Mouse (Mus musculus) ES-Bruce4 (cell line): ENCODE measurements around the gene Adcy3. TPM values are rescaled to one million over a fixed set of nuclear protein-coding genes. Genes with fewer than 3 reads are reported as not detected.

ENCODE experiments used
- H3K27ac ChIP-seq: 2 replicates; pipeline ENCODE4 v1.5.1; 2012; ENCODE audit warnings: low read length, inconsistent platforms; ENCODE audit not compliant: insufficient read depth
- H3K27me3 ChIP-seq: 2 replicates; pipeline ENCODE4 v1.6.1; 2012; ENCODE audit warnings: mild to moderate bottlenecking, low read length, inconsistent platforms; ENCODE audit not compliant: control insufficient read depth, poor library complexity, insufficient read depth, severe bottlenecking
- H3K36me3 ChIP-seq: 2 replicates; pipeline ENCODE4 v1.6.1; 2012; ENCODE audit warnings: inconsistent platforms, mild to moderate bottlenecking, low read length, moderate library complexity; ENCODE audit not compliant: control insufficient read depth, poor library complexity, insufficient read depth, severe bottlenecking
- H3K4me1 ChIP-seq: one replicate; pipeline ENCODE4 v1.8.1; 2011; ENCODE audit warnings: low read length; ENCODE audit not compliant: control insufficient read depth, insufficient read depth
- H3K4me3 ChIP-seq: 2 replicates; pipeline ENCODE4 v1.5.1; 2011; ENCODE audit warnings: low read depth, mild to moderate bottlenecking, low read length
- H3K9ac ChIP-seq: 2 replicates; pipeline ENCODE4 v1.6.1; 2012; ENCODE audit warnings: low read depth, mild to moderate bottlenecking, inconsistent platforms; ENCODE audit not compliant: poor library complexity, severe bottlenecking
- H3K9me3 ChIP-seq: replicated peaks from 2 replicates; pipeline ENCODE4 v1.6.1; 2012; ENCODE audit warnings: mild to moderate bottlenecking, low read length, inconsistent platforms; ENCODE audit not compliant: control insufficient read depth, poor library complexity, insufficient read depth, severe bottlenecking
- CTCF ChIP-seq: IDR thresholded peaks from one replicate; pipeline ENCODE4 v1.8.1; 2011; ENCODE audit warnings: low read depth, low read length
- EP300 ChIP-seq: IDR thresholded peaks from 2 replicates; pipeline ENCODE4 v1.6.1; 2011; ENCODE audit warnings: low read depth, low read length; ENCODE audit not compliant: insufficient read depth
- POLR2A ChIP-seq: IDR thresholded peaks from one replicate; pipeline ENCODE4 v1.8.1; 2011; ENCODE audit warnings: low read length; ENCODE audit not compliant: insufficient read depth
- polyA plus RNA-seq: library from polyadenylated mRNA; stranded (reverse); fragments of >200 nt; gene quantifications from 2 replicates; pipeline ENCODE4 v1.2.4, GENCODE M21; 2011; ENCODE audit warnings: low read depth; ENCODE audit not compliant: missing spikeins, insufficient read depth, insufficient read length

Adcy3 gene
- 8.2 and 9.2 TPM in 2 replicates for polyA plus RNA-seq

DNA sequence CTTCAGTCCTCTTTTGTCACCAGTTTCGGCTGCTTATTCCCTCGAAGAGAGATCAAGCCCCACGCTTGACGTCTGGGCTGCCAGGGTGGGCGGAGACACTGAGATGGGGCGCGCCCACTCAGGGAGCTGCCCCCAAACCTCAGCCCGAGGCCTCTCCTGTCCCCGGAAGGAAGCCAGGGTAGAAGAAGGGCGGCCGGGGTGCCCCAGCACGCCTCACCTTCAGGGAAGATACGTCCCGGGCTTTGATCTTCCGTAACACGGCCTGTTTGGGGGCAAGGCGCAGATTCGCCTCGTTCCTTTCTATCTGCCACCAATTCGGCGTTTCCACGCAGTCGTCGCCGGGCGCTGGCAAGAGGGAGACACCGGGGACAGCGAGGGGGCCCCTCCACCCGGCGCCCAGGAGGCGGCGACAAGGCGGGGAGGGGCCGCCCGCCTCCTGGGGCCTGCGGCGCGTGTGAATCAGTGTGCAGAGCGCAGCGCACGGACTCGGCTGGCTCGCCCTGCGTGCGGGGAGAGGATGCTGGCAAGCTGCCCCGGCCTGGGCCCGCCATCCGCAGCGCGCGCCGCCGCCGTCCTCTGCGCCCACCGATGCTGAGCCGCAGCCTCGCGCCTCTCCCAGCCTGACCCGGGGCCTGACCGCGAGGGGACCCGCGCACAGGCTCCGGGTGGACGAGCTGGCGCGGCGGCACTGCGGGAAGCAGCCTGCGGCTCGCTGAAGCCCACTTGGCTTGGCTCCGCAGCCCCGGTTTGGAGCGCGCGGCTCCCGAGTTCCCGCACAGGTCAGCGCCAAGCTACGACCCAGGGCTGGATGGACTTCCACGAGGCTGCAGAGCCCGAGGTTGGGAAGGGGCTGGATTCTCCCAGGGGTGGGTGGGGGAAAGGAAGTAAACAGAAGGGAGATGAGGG, at the start of gene Adcy3:
TSS of gene Adcy3 (plus strand) at position 163 of the 906 bp plus-strand sequence.
- H3K27ac ChIP-seq = no peak within 1 kb of the TSS
- H3K9ac ChIP-seq = peak within 1 kb of the TSS; percentile 91
- no peaks in the 10 kb centered on the region; the same call in 1 of the 2 replicates for H3K9me3 ChIP-seq
- H3K4me3 ChIP-seq = peak within 1 kb of the TSS; percentile 64
- H3K4me1 ChIP-seq = peaks cover 3% of the 10 kb centered on the region
- 0 out of 2 replicates have a peak, but pooled peaks cover 1% of the 10 kb centered on the region for H3K27me3 ChIP-seq
- H3K36me3 ChIP-seq = no peaks in the 10 kb centered on the region
- TF ChIP-seq POLR2A = no peak

DNA sequence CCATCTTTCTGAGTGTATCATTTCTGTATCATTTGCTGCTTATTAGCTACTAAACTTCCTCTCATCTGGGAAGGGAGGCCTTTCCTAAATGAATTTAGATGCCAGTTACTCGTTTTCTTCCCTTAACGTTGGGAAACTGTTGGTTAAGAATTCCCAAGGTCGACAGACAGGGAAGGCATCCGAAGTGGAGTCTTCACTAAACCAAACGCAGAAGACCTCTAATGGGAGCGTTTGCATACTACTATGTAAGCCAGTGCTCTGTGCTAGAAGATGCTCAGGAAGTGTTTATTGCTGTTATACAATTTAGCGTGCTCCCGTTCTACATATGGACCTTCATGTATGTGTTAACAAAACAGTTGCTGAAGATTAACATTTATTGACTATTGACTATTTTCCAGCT, 49.5 kb upstream of the Adcy3 start:
- Histone ChIP-seq H3K4me1 (no peaks in the 10 kb centered on the region), H3K27me3 (no peaks in the 10 kb centered on the region), H3K36me3 (peaks cover 12% of the 10 kb centered on the region), H3K4me3 (no peak overlapping the region), H3K9me3 (no peaks in the 10 kb centered on the region), H3K27ac (no peak overlapping the region), H3K9ac (peak overlapping the region; percentile 62)
- TF ChIP-seq EP300 (no peak), POLR2A (no peak), CTCF (no peak)

DNA sequence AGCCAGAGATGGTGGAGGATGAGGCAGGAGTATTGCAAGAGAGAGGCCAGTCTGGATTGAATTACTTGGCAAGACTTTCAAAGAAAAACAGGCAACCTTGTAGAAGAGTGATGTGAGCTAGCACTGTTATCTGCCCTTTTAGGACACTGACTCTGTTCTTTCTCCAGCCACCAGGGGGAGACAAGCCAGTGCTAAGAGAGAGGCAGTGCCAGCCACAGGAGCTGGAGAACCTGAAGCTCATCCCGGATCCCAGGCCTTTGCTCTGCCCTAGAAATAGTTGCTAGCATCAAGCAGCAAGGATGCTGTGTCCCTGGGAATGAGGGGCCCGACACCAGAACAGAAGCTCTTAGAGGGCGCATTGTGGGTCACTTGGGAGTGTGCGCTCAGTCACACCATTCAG, 25.5 kb upstream of the Adcy3 start:
- Histone ChIP-seq H3K4me1 (no peaks in the 10 kb centered on the region), H3K27me3 (no peaks in the 10 kb centered on the region), H3K9ac (no peak overlapping the region), H3K27ac (no peak overlapping the region), H3K9me3 (no peaks in the 10 kb centered on the region), H3K36me3 (peaks cover 28% of the 10 kb centered on the region), H3K4me3 (no peak overlapping the region)
- no peak for TF ChIP-seq POLR2A
- peak; percentile 74 for TF ChIP-seq CTCF

DNA sequence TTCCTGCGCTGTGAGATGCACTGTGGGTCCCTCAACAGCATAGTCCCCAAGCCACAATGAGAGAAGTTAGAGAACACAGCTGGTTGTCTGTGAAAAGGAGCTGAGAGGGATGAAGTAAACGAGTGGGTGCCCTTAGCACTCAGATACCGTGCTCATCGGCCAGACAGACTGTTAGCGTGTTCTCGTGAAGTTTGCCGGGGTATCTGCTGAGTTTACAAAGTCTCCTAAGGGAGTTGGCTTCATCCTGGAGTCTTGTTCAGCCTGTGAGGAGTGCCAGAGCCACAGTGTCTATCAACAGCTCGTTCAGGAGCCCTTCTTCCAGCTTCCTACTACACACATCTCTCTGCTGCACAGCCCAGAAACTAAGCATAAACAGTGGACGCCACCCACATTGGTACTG, 16.8 kb upstream of the Adcy3 start:
- Histone ChIP-seq H3K27ac (no peak overlapping the region), H3K9ac (no peak overlapping the region), H3K36me3 (no peaks in the 10 kb centered on the region; the same call in 1 of the 2 replicates), H3K9me3 (no peaks in the 10 kb centered on the region), H3K4me3 (no peak overlapping the region), H3K4me1 (no peaks in the 10 kb centered on the region), H3K27me3 (no peaks in the 10 kb centered on the region)
- TF ChIP-seq POLR2A (no peak), CTCF (no peak), EP300 (no peak)

GRCm38 (mm10) chr12:4117136-4117535, 15.8 kb upstream of the Adcy3 start:
- Histone ChIP-seq H3K9ac (no peak overlapping the region), H3K4me1 (no peaks in the 10 kb centered on the region), H3K27ac (no peak overlapping the region), H3K4me3 (no peak overlapping the region), H3K27me3 (no peaks in the 10 kb centered on the region), H3K36me3 (no peaks in the 10 kb centered on the region; the same call in 1 of the 2 replicates), H3K9me3 (no peaks in the 10 kb centered on the region)
- TF ChIP-seq EP300 (no peak), POLR2A (no peak), CTCF (no peak)

DNA sequence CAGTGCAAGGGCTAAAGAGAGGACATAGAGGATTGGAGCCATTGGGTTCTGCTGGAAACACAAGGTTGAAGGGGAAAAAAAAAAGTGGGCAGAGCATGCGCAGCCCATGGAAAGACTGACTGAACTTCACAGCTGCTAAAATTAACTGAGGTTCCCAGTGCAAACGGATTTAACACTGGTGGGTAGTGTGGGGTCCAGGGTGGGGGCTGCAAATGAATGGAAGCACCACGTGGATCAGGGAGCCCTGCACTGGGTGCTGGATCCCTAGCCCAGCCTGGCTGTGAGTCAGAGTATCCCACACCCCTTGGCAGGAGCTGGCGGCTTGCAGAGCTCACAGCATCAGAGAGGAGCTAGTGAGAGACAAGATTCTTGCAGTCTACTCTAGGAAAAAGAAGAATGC, 15.3 kb upstream of the Adcy3 start:
- no peaks in the 10 kb centered on the region; the same call in 1 of the 2 replicates for H3K36me3 ChIP-seq
- H3K27me3 ChIP-seq = no peaks in the 10 kb centered on the region
- H3K9me3 ChIP-seq = no peaks in the 10 kb centered on the region
- no peak overlapping the region for H3K27ac ChIP-seq
- H3K4me3 ChIP-seq = no peak overlapping the region
- no peaks in the 10 kb centered on the region for H3K4me1 ChIP-seq
- TF ChIP-seq CTCF = no peak
- no peak overlapping the region for H3K9ac ChIP-seq
